Mouse (Mus musculus): Measurements from ENCODE around the gene Lrrc1. TPM values are rescaled to one million over a fixed set of nuclear protein-coding genes. Genes with fewer than 3 reads are reported as not detected.

The Lrrc1 gene
- polyA plus RNA-seq, 1 experiment from 2014 or later: 6.8 TPM

- ATAC-seq (ENCODE audit: low FRiP score, low read depth): no peak
- Histone ChIP-seq H3K4me2 (replicated peaks) (no peak overlapping the region), H3K9me3 (no peaks in the 10 kb centered on the region), H3K4me3 (no peak overlapping the region), H3K4me1 (no peaks in the 10 kb centered on the region), H3K9ac (no peak overlapping the region), H3K27ac (no peak overlapping the region), H3K27me3 (replicated peaks) (no peaks in the 10 kb centered on the region), H3K36me3 (no peaks in the 10 kb centered on the region)
- 57% methylated on average over 13 of the region's 13 CpGs for WGBS
Measured at GRCm38 (mm10) chr9:77568789-77569506, 24.3 kb upstream of the Lrrc1 start.

DNA sequence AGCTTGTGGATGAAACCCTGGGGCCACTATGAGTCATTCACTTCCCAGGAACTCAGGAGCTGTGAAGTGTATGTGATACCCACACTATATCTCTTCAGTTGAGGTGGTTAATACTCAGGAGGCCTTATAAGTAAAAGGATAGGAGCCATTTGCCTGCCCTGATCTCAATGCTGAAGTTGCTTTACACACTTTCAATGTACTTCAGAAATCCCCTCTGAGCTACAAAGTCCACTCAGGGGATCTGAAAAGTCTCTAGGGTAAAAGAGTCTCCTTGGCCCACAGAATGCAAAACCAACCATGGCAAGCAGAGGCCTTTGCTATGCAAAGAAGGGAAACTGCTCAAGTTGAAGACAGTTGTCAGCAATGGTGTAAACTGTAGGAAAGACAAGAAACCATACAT, 17.2 kb upstream of the Lrrc1 start:
- Histone ChIP-seq H3K27ac (no peak overlapping the region), H3K4me1 (no peaks in the 10 kb centered on the region), H3K4me2 (replicated peaks) (no peak overlapping the region), H3K4me3 (no peak overlapping the region), H3K9me3 (peaks cover 4% of the 10 kb centered on the region; the same call in 1 of the 2 replicates), H3K9ac (no peak overlapping the region), H3K27me3 (replicated peaks) (no peaks in the 10 kb centered on the region), H3K36me3 (no peaks in the 10 kb centered on the region)
- ATAC-seq (ENCODE audit: low FRiP score, low read depth): no peak

GRCm38 (mm10) chr9:77557963-77558362, 13.3 kb upstream of the Lrrc1 start:
- H3K9me3 ChIP-seq: peaks cover 2% of the 10 kb centered on the region; the same call in 1 of the 2 replicates
- WGBS: 76% methylated on average over 3 of the region's 3 CpGs
- no peak overlapping the region for H3K4me2 ChIP-seq (replicated peaks)
- H3K4me3 ChIP-seq: no peak overlapping the region
- no peak overlapping the region for H3K27ac ChIP-seq
- H3K9ac ChIP-seq: no peak overlapping the region
- no peaks in the 10 kb centered on the region for H3K27me3 ChIP-seq (replicated peaks)
- H3K4me1 ChIP-seq: no peaks in the 10 kb centered on the region
- ATAC-seq (ENCODE audit: low FRiP score, low read depth): peak; percentile 53; the same call in 1 of the 2 replicates
- H3K36me3 ChIP-seq: no peaks in the 10 kb centered on the region

GRCm38 (mm10) chr9:77557181-77557580, 12.5 kb upstream of the Lrrc1 start:
- Histone ChIP-seq H3K36me3 (no peaks in the 10 kb centered on the region), H3K9me3 (no peaks in the 10 kb centered on the region), H3K27ac (no peak overlapping the region), H3K9ac (no peak overlapping the region), H3K4me1 (no peaks in the 10 kb centered on the region), H3K4me2 (replicated peaks) (no peak overlapping the region), H3K4me3 (no peak overlapping the region), H3K27me3 (replicated peaks) (no peaks in the 10 kb centered on the region)
- 90% methylated on average over 4 of the region's 4 CpGs for WGBS
- ATAC-seq (ENCODE audit: low FRiP score, low read depth): no peak

- Histone ChIP-seq H3K27me3 (replicated peaks) (no peaks in the 10 kb centered on the region), H3K9me3 (no peaks in the 10 kb centered on the region), H3K36me3 (no peaks in the 10 kb centered on the region), H3K4me1 (no peaks in the 10 kb centered on the region), H3K9ac (no peak overlapping the region), H3K4me2 (replicated peaks) (no peak overlapping the region), H3K4me3 (no peak overlapping the region), H3K27ac (no peak overlapping the region)
- no peak for ATAC-seq (ENCODE audit: low FRiP score, low read depth)
- WGBS: 91% methylated on average over 9 of the region's 9 CpGs
Measured at GRCm38 (mm10) chr9:77556435-77556834, 11.8 kb upstream of the Lrrc1 start.

DNA sequence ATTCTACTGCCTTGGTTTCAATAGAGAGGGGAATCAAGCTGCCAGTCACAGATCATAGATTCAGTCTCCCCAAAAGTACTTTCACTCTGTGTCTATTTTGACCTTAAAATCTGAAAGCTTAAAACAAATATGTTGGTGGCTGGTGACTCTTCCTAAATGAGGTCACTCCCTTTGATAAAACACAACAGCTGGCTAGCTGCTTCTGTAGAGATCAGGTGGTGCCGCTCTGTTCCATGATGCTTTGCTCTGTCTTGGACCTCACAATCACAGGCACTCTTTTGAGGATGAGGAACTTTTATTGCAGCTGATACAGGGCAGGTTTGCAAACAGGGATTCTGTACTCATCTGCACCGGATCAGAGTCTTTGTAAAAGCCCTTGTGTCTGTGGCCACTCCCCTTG, 8.8 kb upstream of the Lrrc1 start:
- no peaks in the 10 kb centered on the region for H3K9me3 ChIP-seq
- no peaks in the 10 kb centered on the region for H3K4me1 ChIP-seq
- H3K4me3 ChIP-seq: no peak overlapping the region
- H3K27ac ChIP-seq: no peak overlapping the region
- ATAC-seq (ENCODE audit: low FRiP score, low read depth): no peak
- H3K9ac ChIP-seq: no peak overlapping the region
- H3K4me2 ChIP-seq (replicated peaks): no peak overlapping the region
- H3K36me3 ChIP-seq: no peaks in the 10 kb centered on the region
- no peaks in the 10 kb centered on the region for H3K27me3 ChIP-seq (replicated peaks)
- 57% methylated on average over 2 of the region's 2 CpGs for WGBS

DNA sequence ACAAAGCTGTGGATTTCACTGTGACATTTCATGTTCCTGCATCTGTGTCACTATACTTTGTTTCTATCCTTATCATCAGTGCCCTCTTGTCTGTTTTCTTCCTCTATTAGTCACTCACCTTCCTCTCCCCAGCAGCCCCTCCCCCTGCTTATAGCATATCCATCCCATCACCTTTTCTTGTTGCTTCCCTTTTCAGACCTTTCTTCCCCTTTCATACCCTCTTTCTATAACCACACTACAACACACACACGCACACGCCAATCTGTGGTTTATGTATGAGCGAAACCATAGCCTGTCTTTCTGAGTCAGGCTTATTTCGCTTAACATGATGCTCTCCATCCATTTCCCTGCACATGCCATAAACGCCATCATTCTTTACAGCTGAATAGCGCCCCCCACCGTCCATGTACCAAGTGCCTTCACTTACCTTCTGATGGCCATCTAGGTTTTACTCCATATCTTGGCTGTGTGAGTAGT, 6.4 kb upstream of the Lrrc1 start:
- ATAC-seq (ENCODE audit: low FRiP score, low read depth): no peak
- Histone ChIP-seq H3K4me2 (replicated peaks) (no peak overlapping the region), H3K27ac (no peak overlapping the region), H3K36me3 (no peaks in the 10 kb centered on the region), H3K4me1 (no peaks in the 10 kb centered on the region), H3K9ac (no peak overlapping the region), H3K27me3 (replicated peaks) (no peaks in the 10 kb centered on the region), H3K9me3 (no peaks in the 10 kb centered on the region), H3K4me3 (no peak overlapping the region)
- 71% methylated on average over 7 of the region's 7 CpGs for WGBS

- Histone ChIP-seq H3K27ac (no peak overlapping the region), H3K36me3 (no peaks in the 10 kb centered on the region), H3K9ac (no peak overlapping the region), H3K4me3 (no peak overlapping the region), H3K4me1 (peaks cover 9% of the 10 kb centered on the region), H3K27me3 (replicated peaks) (0 out of 2 replicates have a peak, but pooled peaks cover 6% of the 10 kb centered on the region), H3K9me3 (no peaks in the 10 kb centered on the region), H3K4me2 (replicated peaks) (no peak overlapping the region)
- ATAC-seq (ENCODE audit: low FRiP score, low read depth): no peak
- WGBS: 66% methylated on average over 3 of the region's 3 CpGs
Measured at GRCm38 (mm10) chr9:77546010-77546409, 1.3 kb upstream of the Lrrc1 start.

- H3K4me2 ChIP-seq (replicated peaks): peak overlapping the region; percentile 98
- H3K36me3 ChIP-seq: no peaks in the 10 kb centered on the region
- H3K4me1 ChIP-seq: peaks cover 9% of the 10 kb centered on the region
- peak overlapping the region; percentile 73 for H3K9ac ChIP-seq
- H3K9me3 ChIP-seq: no peaks in the 10 kb centered on the region
- ATAC-seq (ENCODE audit: low FRiP score, low read depth): peak; percentile 45
- WGBS: under 1% methylated on average over 17 of the region's 17 CpGs
- H3K27me3 ChIP-seq (replicated peaks): 0 out of 2 replicates have a peak, but pooled peaks cover 6% of the 10 kb centered on the region
- no peak overlapping the region for H3K27ac ChIP-seq
- peak overlapping the region; percentile 71 for H3K4me3 ChIP-seq
Measured at GRCm38 (mm10) chr9:77545068-77545421, 375 bp upstream of the Lrrc1 start.

DNA sequence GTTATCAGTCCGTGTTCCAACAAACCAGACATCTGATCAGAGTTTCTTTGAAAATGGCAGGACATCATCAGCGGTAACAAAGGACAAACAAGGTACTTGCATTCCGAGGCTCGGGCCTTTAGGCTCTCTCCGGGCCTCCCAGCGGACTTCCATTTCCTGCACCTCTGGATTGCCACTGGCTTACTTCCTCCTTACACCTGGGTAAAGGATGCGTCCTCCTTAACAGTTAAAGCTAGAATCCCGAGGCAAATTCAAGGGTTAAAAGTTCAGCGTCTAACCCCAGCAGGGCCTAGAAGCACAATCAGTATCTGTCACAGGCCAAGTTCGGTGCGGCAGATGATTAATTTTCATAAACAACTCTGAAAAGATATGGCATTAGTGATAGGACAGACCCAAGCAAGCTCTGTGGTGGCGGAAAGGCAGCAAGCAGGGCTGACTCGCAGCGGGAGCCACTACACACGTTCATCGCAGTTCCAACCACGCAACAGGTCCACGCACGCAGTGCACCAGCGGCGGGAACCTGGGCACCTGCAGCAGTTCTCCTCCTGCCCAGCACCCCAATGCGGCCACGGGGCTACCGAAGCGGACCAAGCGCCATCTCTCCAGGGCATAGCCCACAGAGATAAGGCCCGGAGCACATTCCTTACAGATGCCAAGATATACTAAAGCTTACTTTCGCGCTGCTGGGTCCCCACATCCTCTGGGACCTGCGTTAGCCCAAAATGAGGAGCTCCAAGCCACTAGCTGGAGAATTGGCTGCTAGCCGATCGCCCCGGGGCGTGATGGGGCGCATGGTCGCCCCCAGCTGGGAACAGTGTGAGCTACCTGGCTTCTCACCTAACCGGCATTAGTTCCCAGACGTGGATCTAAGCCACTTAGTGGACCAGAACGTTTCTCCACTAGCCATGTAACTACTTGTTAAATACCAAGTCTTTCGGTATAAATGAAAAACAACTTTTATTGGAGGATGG, 1.0 kb downstream of the Lrrc1 start:
- Histone ChIP-seq H3K4me3 (peak overlapping the region; percentile 71), H3K9ac (peak overlapping the region; percentile 73), H3K9me3 (no peaks in the 10 kb centered on the region), H3K4me2 (replicated peaks) (peak overlapping the region; percentile 98), H3K27me3 (replicated peaks) (0 out of 2 replicates have a peak, but pooled peaks cover 6% of the 10 kb centered on the region), H3K4me1 (peaks cover 9% of the 10 kb centered on the region), H3K27ac (no peak overlapping the region), H3K36me3 (no peaks in the 10 kb centered on the region)
- peak; percentile 42 for ATAC-seq (ENCODE audit: low FRiP score, low read depth)
- WGBS: under 1% methylated on average over 40 of the region's 40 CpGs

DNA sequence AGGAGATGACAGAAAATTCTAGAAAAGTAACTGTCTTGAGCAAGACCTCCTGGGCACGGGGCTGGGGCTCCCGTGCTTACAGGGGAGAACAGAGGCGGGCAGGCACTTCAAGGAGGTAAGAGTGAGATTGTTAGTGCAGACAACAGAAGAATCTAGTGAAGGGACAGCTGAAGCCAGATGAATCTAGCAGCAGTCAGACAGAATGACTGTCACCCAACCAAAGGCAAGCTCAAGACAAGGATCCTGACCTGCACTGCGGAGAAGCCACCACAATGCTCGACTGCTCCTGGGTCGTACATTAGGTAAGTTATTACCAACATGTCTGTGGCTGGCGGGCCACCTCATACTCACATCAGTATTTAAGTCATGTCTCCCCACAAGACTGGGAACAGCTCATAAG, 3.1 kb downstream of the Lrrc1 start:
- Histone ChIP-seq H3K9me3 (no peaks in the 10 kb centered on the region), H3K4me3 (no peak overlapping the region), H3K4me2 (replicated peaks) (no peak overlapping the region), H3K27me3 (replicated peaks) (0 out of 2 replicates have a peak, but pooled peaks cover 6% of the 10 kb centered on the region), H3K9ac (no peak overlapping the region), H3K27ac (no peak overlapping the region), H3K36me3 (no peaks in the 10 kb centered on the region), H3K4me1 (peaks cover 9% of the 10 kb centered on the region)
- ATAC-seq (ENCODE audit: low FRiP score, low read depth): no peak
- 94% methylated on average over 7 of the region's 7 CpGs for WGBS

DNA sequence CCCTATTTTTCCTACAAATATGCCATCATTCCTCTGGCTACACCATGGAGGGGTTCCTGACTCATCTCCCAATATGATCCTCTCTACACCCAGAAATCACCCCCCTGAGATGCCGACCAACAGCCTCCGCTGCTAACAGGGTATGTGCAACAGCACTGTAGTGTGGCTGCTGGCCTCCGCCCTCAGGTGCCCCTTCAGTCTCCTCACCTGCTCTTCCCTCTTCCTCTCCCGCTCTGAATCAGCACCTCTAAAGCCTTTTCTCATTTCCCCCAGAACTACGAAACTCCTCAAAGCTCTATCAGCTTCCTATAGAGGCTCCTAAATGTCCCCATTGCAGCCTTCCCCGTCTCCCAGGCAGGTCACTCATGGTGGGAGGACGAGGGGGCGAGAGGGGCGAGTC, 5.4 kb downstream of the Lrrc1 start:
- Histone ChIP-seq H3K4me2 (replicated peaks) (no peak overlapping the region), H3K4me3 (no peak overlapping the region), H3K27ac (no peak overlapping the region), H3K4me1 (peaks cover 21% of the 10 kb centered on the region), H3K9me3 (no peaks in the 10 kb centered on the region), H3K9ac (no peak overlapping the region), H3K27me3 (replicated peaks) (0 out of 2 replicates have a peak, but pooled peaks cover 6% of the 10 kb centered on the region), H3K36me3 (no peaks in the 10 kb centered on the region)
- 88% methylated on average over 9 of the region's 9 CpGs for WGBS
- no peak for ATAC-seq (ENCODE audit: low FRiP score, low read depth)
